Mouse (Mus musculus): ENCODE measurements around the gene Nacc2. TPM values are rescaled to one million over a fixed set of nuclear protein-coding genes. Genes with fewer than 3 reads are reported as not detected.

Gene Nacc2
- total and polyA plus RNA-seq, 3 experiments = 19.0 to 31.8 (median 31.6) TPM

DNA sequence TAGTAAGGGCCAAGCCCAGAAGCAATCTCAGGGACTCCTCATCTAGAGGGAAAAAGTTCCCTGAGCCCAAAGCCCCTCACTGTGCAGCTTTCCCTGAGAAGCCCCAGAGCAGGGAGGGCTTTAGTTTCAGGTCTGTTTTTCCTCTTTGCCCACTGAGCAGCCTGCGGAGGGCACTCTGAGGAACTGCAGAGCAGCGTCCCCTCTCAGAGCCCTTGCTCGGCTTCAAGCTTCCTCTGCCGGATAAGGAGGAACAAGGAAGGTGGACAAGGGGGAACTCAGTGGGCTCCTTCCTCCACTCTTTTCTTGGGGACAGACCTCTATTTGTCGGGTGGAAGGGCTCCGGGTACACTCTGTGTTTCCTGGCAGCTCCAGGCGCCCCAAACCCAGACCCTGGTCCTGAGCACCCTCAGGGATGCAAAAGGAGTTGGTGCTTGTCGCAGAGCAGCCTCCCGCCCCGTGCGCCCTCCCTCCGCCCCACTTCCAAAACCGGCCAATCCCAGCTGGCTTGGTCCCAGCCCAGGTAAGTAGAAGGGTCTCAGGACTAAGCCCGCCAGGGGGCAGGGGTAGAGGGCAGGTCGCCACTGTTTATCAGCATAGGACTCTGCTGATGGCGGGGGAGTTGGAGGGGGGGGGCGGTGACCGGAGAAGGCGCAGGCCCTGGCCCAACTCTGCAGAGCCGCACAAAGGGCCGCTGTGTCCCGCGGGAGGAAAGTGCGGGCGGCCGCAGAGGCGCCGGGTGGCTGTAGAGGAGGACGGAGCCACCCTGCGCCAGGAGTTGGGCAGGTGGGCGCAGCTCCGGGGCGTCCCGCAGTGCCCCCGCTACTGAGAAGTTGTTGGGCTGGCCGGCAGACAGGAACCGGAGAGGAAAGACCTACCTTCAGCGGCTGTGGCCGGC lies 31.9 kb downstream of the Nacc2 start:
- intact Hi-C loops (cut with DNase I) = no loop called here
- H3K4me3 ChIP-seq = peak overlapping the region; percentile 43
- no peaks in the 10 kb centered on the region for H3K36me3 ChIP-seq (ENCODE audit: control insufficient read depth, insufficient read depth, low read length)
- peaks cover 9% of the 10 kb centered on the region for H3K4me1 ChIP-seq (ENCODE audit: control insufficient read depth, insufficient read depth, low read length)
- WGBS = 12% methylated on average over 35 of the region's 39 CpGs
- H3K27me3 ChIP-seq (ENCODE audit: control insufficient read depth, insufficient read depth, low read length) = no peaks in the 10 kb centered on the region
- H3K79me2 ChIP-seq (replicated peaks; ENCODE audit: control insufficient read depth, insufficient read depth, low read length) = no peaks in the 10 kb centered on the region
- no peak overlapping the region for H3K27ac ChIP-seq
- TF ChIP-seq EP300 (IDR thresholded peaks at IDR 0.05; ENCODE audit: insufficient read depth, low read depth, low read length) (no peak), POLR2A (IDR thresholded peaks at IDR 0.05; ENCODE audit: insufficient read depth, low read depth, low read length) (no peak), CTCF (IDR thresholded peaks at IDR 0.05) (no peak)
- no peak for DNase-seq
- peak overlapping the region; percentile 16; the same call in 1 of the 2 replicates for H3K9ac ChIP-seq (ENCODE audit: low read depth, low read length)

DNA sequence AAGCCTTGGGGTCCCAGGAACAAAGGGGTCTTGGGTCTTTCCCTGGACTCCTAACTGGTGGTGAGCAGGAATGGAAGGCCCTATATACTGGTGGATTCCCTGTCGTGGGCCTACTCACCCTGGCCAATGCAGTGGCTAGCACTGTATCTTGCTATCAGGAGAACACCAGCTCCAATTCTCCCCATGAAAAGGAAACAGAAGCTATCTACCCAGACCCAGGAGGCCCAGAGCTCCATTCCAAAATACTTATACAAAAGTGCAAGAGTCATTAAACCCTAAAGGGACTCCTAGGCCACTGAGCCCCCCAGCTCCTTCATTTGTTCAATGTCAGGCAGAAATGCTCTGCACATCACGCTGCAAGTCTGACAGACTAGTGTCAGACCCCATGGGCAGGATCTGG lies 34.0 kb downstream of the Nacc2 start:
- Histone ChIP-seq H3K79me2 (replicated peaks; ENCODE audit: control insufficient read depth, insufficient read depth, low read length) (no peaks in the 10 kb centered on the region), H3K4me1 (ENCODE audit: control insufficient read depth, insufficient read depth, low read length) (peaks cover 9% of the 10 kb centered on the region), H3K27ac (no peak overlapping the region), H3K9ac (ENCODE audit: low read depth, low read length) (no peak overlapping the region), H3K27me3 (ENCODE audit: control insufficient read depth, insufficient read depth, low read length) (no peaks in the 10 kb centered on the region), H3K4me3 (no peak overlapping the region), H3K36me3 (ENCODE audit: control insufficient read depth, insufficient read depth, low read length) (no peaks in the 10 kb centered on the region)
- intact Hi-C loops (cut with DNase I) = no loop called here
- no peak for DNase-seq
- WGBS = 88% methylated on average over 2 of the region's 2 CpGs
- TF ChIP-seq EP300 (IDR thresholded peaks at IDR 0.05; ENCODE audit: insufficient read depth, low read depth, low read length) (no peak), POLR2A (IDR thresholded peaks at IDR 0.05; ENCODE audit: insufficient read depth, low read depth, low read length) (no peak), CTCF (IDR thresholded peaks at IDR 0.05) (no peak)

DNA sequence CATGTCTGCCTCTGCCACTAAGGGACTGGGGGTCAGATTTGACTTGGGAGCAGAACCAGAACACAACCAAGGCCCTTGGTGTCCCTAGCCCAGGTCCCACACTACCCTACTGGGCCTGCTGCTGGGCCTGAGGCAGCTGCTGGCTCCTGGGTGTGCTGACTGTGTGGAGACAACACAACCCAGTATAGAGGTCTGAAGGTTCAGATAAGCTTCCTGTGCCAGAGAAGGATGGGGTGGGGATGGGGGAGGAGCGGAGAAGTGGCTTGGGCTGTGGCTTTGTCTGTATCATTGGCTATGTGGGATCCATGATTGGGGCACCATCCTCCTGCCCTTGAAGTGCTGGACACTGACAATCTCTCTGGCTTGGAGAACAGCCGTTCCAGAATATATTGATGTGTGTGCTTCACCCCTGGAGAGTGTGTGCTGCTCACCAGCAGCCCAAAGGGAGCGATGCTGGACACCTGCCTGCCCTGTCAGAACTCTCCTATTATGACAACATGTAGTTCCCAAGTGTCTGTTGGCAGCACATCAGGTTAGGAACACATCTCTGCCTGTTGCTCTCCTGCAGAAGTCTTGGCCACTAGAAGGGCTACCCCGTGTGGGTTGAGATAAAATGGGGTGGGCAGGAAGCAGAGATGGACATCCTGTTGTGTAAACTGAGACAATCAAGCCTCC lies 36.0 kb downstream of the Nacc2 start:
- 47% methylated on average over 4 of the region's 4 CpGs for WGBS
- peak in 1 of 2 experiments; percentile 39 for DNase-seq

DNA sequence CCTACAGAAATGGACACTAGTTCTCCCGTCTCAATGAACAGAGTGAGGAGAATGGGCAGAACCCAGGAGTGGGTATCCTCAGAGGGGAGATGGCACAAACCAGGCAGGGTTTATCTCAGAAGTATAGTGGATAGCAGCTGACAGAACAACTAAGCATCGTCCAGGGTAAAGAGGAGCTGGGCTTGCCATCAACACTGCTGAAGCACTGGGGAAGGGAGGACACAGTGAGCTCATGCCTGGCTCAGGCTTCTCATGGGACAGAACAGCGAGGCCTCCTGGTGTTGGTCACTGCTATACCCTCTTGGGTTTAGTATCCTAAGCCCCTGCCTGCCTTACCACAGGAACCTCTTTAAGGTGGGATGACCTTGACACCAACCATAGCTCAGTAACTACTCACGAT lies 36.5 kb downstream of the Nacc2 start:
- TF ChIP-seq POLR2A (IDR thresholded peaks at IDR 0.05; ENCODE audit: insufficient read depth, low read depth, low read length) (no peak), EP300 (IDR thresholded peaks at IDR 0.05; ENCODE audit: insufficient read depth, low read depth, low read length) (no peak), CTCF (IDR thresholded peaks at IDR 0.05) (no peak)
- intact Hi-C loops (cut with DNase I) = no loop called here
- no peak overlapping the region for H3K4me3 ChIP-seq
- no peak overlapping the region for H3K27ac ChIP-seq
- H3K79me2 ChIP-seq (replicated peaks; ENCODE audit: control insufficient read depth, insufficient read depth, low read length) = no peaks in the 10 kb centered on the region
- 76% methylated on average over 4 of the region's 4 CpGs for WGBS
- no peaks in the 10 kb centered on the region for H3K36me3 ChIP-seq (ENCODE audit: control insufficient read depth, insufficient read depth, low read length)
- DNase-seq = no peak
- peaks cover 7% of the 10 kb centered on the region for H3K4me1 ChIP-seq (ENCODE audit: control insufficient read depth, insufficient read depth, low read length)
- no peaks in the 10 kb centered on the region for H3K27me3 ChIP-seq (ENCODE audit: control insufficient read depth, insufficient read depth, low read length)
- no peak overlapping the region for H3K9ac ChIP-seq (ENCODE audit: low read depth, low read length)

More for the DNA sequence above, 36.0 kb downstream of the Nacc2 start:
- intact Hi-C loops (cut with DNase I) = no loop called here
- Histone ChIP-seq H3K79me2 (replicated peaks; ENCODE audit: control insufficient read depth, insufficient read depth, low read length) (no peaks in the 10 kb centered on the region), H3K4me3 (no peak overlapping the region), H3K27ac (no peak overlapping the region), H3K9ac (ENCODE audit: low read depth, low read length) (no peak overlapping the region), H3K36me3 (ENCODE audit: control insufficient read depth, insufficient read depth, low read length) (no peaks in the 10 kb centered on the region), H3K4me1 (ENCODE audit: control insufficient read depth, insufficient read depth, low read length) (peaks cover 9% of the 10 kb centered on the region), H3K27me3 (ENCODE audit: control insufficient read depth, insufficient read depth, low read length) (no peaks in the 10 kb centered on the region)
- TF ChIP-seq EP300 (IDR thresholded peaks at IDR 0.05; ENCODE audit: insufficient read depth, low read depth, low read length) = 0 out of 2 replicates have a peak, but pooled peaks have one; percentile 31
- no peak for TF ChIP-seq POLR2A (IDR thresholded peaks at IDR 0.05; ENCODE audit: insufficient read depth, low read depth, low read length)
- no peak for TF ChIP-seq CTCF (IDR thresholded peaks at IDR 0.05)

DNA sequence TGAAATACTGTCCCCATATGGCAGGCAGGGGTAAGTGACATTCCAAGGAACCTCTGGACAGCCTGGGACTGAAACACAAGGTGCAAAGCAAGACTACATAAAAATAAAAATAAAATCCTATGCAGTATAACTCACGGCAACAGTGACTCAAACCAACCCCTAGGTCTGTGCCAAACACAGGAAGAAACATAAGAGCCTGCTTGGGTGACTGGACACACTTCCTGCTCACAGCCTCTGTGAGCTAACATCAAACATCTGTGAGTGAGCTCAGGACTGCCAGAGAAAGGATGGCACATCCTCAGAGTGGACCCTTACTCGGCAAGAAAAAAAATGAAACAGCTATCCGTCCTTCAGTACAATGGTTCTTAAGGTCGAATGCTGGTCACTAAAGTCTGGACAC lies 40.1 kb downstream of the Nacc2 start:
- 59% methylated on average over 4 of the region's 4 CpGs for WGBS
- H3K79me2 ChIP-seq (replicated peaks; ENCODE audit: control insufficient read depth, insufficient read depth, low read length) = no peaks in the 10 kb centered on the region
- no peak overlapping the region for H3K4me3 ChIP-seq
- no peak overlapping the region for H3K27ac ChIP-seq
- intact Hi-C loops (cut with DNase I) = no loop called here
- H3K9ac ChIP-seq (ENCODE audit: low read depth, low read length) = no peak overlapping the region
- TF ChIP-seq CTCF (IDR thresholded peaks at IDR 0.05) = no peak
- no peak for TF ChIP-seq EP300 (IDR thresholded peaks at IDR 0.05; ENCODE audit: insufficient read depth, low read depth, low read length)
- no peak for TF ChIP-seq POLR2A (IDR thresholded peaks at IDR 0.05; ENCODE audit: insufficient read depth, low read depth, low read length)
- no peak for DNase-seq
- H3K4me1 ChIP-seq (ENCODE audit: control insufficient read depth, insufficient read depth, low read length) = peaks cover 7% of the 10 kb centered on the region
- no peaks in the 10 kb centered on the region for H3K36me3 ChIP-seq (ENCODE audit: control insufficient read depth, insufficient read depth, low read length)
- no peaks in the 10 kb centered on the region for H3K27me3 ChIP-seq (ENCODE audit: control insufficient read depth, insufficient read depth, low read length)

DNA sequence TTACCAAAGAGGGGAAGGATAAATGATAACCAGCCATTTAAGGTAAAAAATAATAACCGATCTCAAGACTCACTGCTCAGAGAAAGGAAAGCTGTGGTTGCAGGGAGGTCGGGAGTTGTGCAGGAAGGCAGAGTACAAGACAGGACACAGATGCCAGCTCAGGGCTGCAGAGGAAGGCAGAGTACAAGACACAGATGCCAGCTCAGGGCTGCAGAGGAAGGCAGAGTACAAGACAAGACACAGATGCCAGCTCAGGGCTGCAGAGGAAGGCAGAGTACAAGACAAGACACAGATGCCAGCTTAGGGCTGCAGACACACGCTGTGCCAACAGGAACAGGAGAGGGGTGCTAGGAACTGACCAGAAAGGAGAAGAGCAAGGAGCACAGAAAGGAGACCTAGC lies 42.2 kb downstream of the Nacc2 start:
- no peak for DNase-seq
- H3K36me3 ChIP-seq (ENCODE audit: control insufficient read depth, insufficient read depth, low read length) = no peaks in the 10 kb centered on the region

More for the DNA sequence above, 42.2 kb downstream of the Nacc2 start:
- Histone ChIP-seq H3K4me1 (ENCODE audit: control insufficient read depth, insufficient read depth, low read length) (no peaks in the 10 kb centered on the region), H3K27ac (no peak overlapping the region), H3K27me3 (ENCODE audit: control insufficient read depth, insufficient read depth, low read length) (no peaks in the 10 kb centered on the region), H3K79me2 (replicated peaks; ENCODE audit: control insufficient read depth, insufficient read depth, low read length) (no peaks in the 10 kb centered on the region), H3K9ac (ENCODE audit: low read depth, low read length) (no peak overlapping the region), H3K4me3 (no peak overlapping the region)
- intact Hi-C loops (cut with DNase I) = no loop called here
- TF ChIP-seq EP300 (IDR thresholded peaks at IDR 0.05; ENCODE audit: insufficient read depth, low read depth, low read length) = no peak
- TF ChIP-seq POLR2A (IDR thresholded peaks at IDR 0.05; ENCODE audit: insufficient read depth, low read depth, low read length) = no peak
- TF ChIP-seq CTCF (IDR thresholded peaks at IDR 0.05) = no peak
- 64% methylated on average over 3 of the region's 3 CpGs for WGBS
